ENCODE assay signal across 8 mouse cellular contexts in the genomic region with DNA sequence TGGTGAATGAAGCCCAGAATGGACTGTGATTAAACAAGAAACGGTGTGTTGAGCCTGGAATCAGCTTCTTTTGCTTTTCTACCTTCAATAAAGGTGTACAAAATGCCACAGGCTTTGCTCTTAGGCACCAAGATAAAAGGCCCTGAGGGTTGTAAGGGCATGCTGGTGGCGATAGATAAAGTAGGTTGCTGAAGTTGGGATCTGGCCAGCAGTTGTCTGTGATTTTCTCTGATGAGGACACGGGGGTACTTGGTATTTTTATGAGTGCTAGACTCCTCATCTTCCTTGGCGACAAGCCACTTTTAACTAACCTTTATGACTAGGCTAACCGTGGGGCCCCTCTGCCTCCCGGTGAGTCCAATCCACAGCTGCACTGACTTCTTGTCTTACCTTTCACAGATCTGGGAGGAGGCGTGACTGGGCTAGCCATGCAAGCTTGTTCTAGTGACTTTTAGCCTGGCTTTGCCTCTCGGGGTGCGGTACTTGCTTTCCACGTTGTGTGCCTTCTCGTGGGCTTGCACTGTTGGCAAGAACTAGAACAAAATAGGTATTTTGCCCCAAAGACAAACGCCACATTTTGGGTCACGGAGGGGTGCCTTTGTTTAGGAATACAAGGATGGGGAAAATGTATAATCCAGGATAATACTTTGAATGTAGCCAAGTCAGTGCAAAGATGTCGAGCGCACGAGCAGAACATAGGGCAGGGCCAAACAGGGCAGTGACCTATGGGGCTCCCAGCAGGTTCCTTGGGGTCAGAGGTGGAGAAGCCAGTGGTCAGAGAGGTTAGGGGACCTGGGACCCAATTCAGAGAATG. TPM values are rescaled to one million over a fixed set of nuclear protein-coding genes. Genes with fewer than 3 reads are reported as not detected.
DNase-seq lines count a peak whose midpoint lies in the region; ATAC-seq and TF ChIP-seq lines count a peak whose summit lies in the region.

No protein-coding gene starts in this region.

- peaks cover 35% of the 10 kb centered on the region for H3K4me1 ChIP-seq in thymus, adult 2 months (replicated peaks; ENCODE audit: control insufficient read depth, insufficient read depth, low read length)
- peaks cover 71% of the 10 kb centered on the region for H3K4me1 ChIP-seq in limb, embryonic 10.5 days
- H3K4me1 ChIP-seq in neural tube, embryonic 15.5 days = peaks cover 52% of the 10 kb centered on the region

- H3K4me2 ChIP-seq in neural tube, embryonic 15.5 days = peak overlapping the region; percentile 99

- no peaks in the 10 kb centered on the region for H3K9me3 ChIP-seq in limb, embryonic 10.5 days (replicated peaks)
- no peaks in the 10 kb centered on the region for H3K9me3 ChIP-seq in neural tube, embryonic 15.5 days (replicated peaks)

- peak overlapping the region; percentile 67 for H3K9ac ChIP-seq in neural tube, embryonic 15.5 days (replicated peaks)

- H3K36me3 ChIP-seq in thymus, adult 2 months (ENCODE audit: control insufficient read depth, insufficient read depth, low read length) = peaks cover 13% of the 10 kb centered on the region
- H3K36me3 ChIP-seq in limb, embryonic 10.5 days = peaks cover 28% of the 10 kb centered on the region
- no peaks in the 10 kb centered on the region for H3K36me3 ChIP-seq in neural tube, embryonic 15.5 days

- no peak for TF ChIP-seq CTCF in thymus, adult 2 months (IDR thresholded peaks at IDR 0.05; ENCODE audit: borderline replicate concordance, control insufficient read depth, extremely low read depth, insufficient read depth, low read length, poor library complexity)

- H3K27ac ChIP-seq in thymus, adult 2 months (ENCODE audit: control insufficient read depth, insufficient read depth, low read length) = no peak overlapping the region
- peak overlapping the region; percentile 96 for H3K27ac ChIP-seq in limb, embryonic 10.5 days
- no peak overlapping the region for H3K27ac ChIP-seq in neural tube, embryonic 15.5 days (replicated peaks)

- H3K27me3 ChIP-seq in thymus, adult 2 months (ENCODE audit: control insufficient read depth, insufficient read depth, low read length) = no peaks in the 10 kb centered on the region
- 0 out of 2 replicates have a peak, but pooled peaks cover 5% of the 10 kb centered on the region for H3K27me3 ChIP-seq in limb, embryonic 10.5 days (ENCODE audit: low read depth, poor library complexity, severe bottlenecking)
- no peaks in the 10 kb centered on the region for H3K27me3 ChIP-seq in neural tube, embryonic 15.5 days (replicated peaks)

- DNase-seq in cerebellum, adult 18-20 months = peak; percentile 20 to 32
- DNase-seq in cerebellum, postnatal 25 days = no peak
- DNase-seq in thymus, adult 2 months = no peak
- DNase-seq in thymus, postnatal 25 days = no peak
- DNase-seq in limb, embryonic 10.5 days (ENCODE audit: low spot score) = peak; percentile 57
- DNase-seq in gastrocnemius, postnatal 14 days = no peak

- 49% methylated on average over 16 of the region's 16 CpGs for WGBS in thymus, adult 2 months
- 27% methylated on average over 16 of the region's 16 CpGs for WGBS in limb, embryonic 10.5 days
- 13% methylated on average over 16 of the region's 16 CpGs for WGBS in neural tube, embryonic 15.5 days

- peak overlapping the region; percentile 47 for H3K4me3 ChIP-seq in thymus, adult 2 months (ENCODE audit: control insufficient read depth, insufficient read depth, low read length)
- peak overlapping the region; percentile 88 for H3K4me3 ChIP-seq in limb, embryonic 10.5 days
- peak overlapping the region; percentile 61 for H3K4me3 ChIP-seq in neural tube, embryonic 15.5 days (replicated peaks)

- intact Hi-C loops in gastrocnemius, postnatal 14 days (cut with DNase I; ENCODE audit: low total_unique reads) = no loop called here

- ATAC-seq in neural tube, embryonic 15.5 days (ENCODE audit: low FRiP score) = peak; percentile 7; the same call in 1 of the 2 replicates
- ATAC-seq in inflammation-experienced regulatory T-cells, adult 6 months = no peak

- TF ChIP-seq POLR2A in thymus, adult 2 months (IDR thresholded peaks at IDR 0.05; ENCODE audit: control insufficient read depth, extremely low read depth, insufficient read depth, low read length, poor library complexity) = no peak

RNA-seq across cellular contexts. Expression of gene Rasl11b, which starts 0.9 kb away (rescaled TPM):
- 30.9 and 33.9 TPM in 2 replicates for polyA plus RNA-seq in thymus, adult 2 months (2012; rRNA removed)
- 40.7 and 91.2 TPM in 2 replicates for polyA plus RNA-seq in limb, embryonic 10.5 days (2016; fragmentation: Nextera tagmentation; extraction: Ambion mirVana)
- 16.5 and 17.4 TPM in 2 replicates for polyA plus RNA-seq in neural tube, embryonic 15.5 days (2015; fragmentation: Nextera tagmentation; extraction: Ambion mirVana)
- 1 to 10 TPM in 2 of 3 experiments, under 1 TPM in 1; 0.53 to 2.9 (median 1.2) TPM for polyA plus RNA-seq in inflammation-experienced regulatory T-cells, adult 6 months (2017; shearing (Covaris generic))
- 1 to 10 TPM; 4.1 to 5.3 TPM for total RNA-seq in gastrocnemius, postnatal 14 days (2021)

Comparison
In these comparisons a context has a peak if more than half of its experiments do, and no peak if none do; other contexts are left out.
1. DNase-seq: peak in cerebellum, adult 18-20 months (2 of 2) and limb, embryonic 10.5 days (single experiment); none in cerebellum, postnatal 25 days (0 of 2), thymus, adult 2 months (single experiment), thymus, postnatal 25 days (single experiment) and gastrocnemius, postnatal 14 days (single experiment).
2. Peak in every context shown above with its lines, with median percentiles within 50 percentile points of each other: H3K4me3 ChIP-seq.